Mouse (Mus musculus) gastrocnemius, postnatal 10 days (tissue): ENCODE results near the gene Srgap2. TPM values are rescaled to one million over a fixed set of nuclear protein-coding genes. Genes with fewer than 3 reads are reported as not detected.

Source experiments
- DNase-seq: peaks from one replicate; pipeline ENCODE4 v3.0.0; 2021; ENCODE audit warnings: mixed read lengths
- total RNA-seq, 2 experiments: library from RNA; stranded (reverse); gene quantifications; 2 replicates each; pipeline ENCODE4 v1.2.3; 2021

Srgap2 gene
- total RNA-seq, 2 experiments from 2014 or later, result 43.7 to 53.7 TPM

DNA sequence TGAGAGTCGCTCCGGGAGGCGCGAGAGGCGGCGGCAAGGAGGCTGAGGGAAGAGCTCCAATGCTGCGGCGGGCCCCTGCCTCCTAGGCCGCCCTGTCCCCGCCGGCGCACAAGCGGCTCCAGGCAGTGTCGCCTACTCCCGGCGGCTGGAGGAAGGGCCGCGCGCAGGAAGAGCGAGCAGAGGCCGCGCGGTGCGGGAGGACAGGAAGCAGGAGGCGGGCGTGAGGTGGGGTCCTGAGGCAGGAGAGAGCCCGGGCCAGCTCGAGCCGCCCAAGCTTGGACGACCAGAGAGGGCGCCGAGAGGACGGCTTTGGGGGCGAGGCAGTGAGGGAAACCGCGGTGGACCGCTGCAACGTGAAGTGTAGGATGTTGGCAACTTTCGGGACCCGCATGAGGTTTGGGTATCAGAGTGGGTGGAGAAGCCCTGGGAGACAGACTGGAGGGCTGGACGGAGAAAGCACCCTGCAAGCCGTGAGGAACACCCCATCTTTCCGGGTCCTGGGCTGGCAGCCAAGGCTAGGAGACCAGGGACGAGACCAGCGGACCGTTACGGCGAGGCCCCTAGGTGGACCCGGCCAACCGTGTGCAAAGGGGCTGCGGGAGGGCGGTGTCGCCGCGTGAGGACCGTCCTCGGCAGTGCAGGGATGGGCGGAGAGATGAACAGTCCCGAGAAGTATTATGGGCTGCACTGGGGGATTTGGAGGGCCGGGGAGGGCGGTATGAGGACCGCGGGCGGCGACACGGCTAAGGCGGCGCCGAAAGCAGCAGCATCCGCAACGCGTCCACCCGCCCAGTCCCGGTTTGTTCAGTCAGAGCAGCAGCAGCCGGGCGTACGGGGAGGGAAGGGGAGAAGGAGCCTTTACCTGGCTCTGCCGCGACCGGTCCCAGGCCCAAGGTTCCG lies 531 bp downstream of the Srgap2 start:
- peak; percentile 76 for DNase-seq

DNA sequence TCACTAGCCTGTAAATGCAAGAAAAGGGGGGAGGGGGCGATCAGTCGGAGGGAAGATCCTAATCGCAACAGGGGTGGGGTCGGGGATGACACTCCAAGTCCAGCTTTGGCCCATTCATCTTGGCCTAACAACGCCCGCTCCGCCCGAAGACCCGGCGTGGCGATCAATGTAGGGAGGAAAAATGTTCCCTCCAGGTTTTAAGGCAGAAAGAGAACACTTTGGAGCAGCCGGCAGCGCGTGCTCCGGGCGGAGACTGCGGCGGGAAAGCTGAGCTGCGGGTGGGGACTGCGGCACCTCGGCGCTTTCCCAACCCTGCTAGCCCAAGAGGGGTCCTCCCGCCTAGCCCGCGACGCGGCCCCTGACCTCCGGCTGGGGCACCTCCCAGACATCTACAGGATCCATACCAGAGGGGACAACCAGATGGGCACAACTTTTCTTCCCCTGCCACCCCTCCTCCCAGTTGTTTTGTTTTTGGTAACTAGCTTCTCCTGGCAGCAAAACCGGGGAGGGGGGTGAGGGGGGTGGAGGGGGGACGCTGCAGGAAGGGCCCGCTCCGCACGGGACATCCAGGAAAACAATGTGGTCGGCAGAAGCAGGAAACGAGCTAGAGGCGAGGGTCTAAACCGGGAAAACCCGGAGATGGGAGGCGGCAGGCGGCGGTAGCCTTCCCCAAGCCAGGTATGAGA lies 1.4 kb downstream of the Srgap2 start:
- peak; percentile 40 for DNase-seq

DNA sequence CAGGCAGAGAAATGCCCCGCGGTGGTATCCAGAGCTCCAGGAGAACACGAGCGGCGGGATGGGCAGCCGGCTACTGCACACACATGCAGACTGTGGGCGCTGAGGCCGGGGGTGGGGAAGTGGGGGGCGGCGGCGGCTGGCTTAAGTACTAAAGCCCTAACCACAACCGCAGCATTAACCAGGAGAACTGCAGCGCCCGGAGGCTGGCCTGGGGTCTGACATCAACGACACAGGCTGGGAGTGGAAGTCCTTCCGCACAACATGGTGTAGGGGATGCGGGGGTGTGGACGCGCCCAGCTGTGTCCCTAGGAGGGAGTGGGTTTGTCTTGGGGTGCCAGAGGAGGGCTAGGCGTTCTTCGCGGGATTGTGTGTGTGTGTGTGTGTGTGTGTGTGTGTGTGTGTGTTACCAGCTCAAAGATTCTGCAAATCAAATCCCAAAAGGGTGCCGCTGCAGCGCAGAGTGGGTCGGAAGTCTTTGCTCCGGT lies 2.0 kb downstream of the Srgap2 start:
- peak; percentile 48 for DNase-seq

DNA sequence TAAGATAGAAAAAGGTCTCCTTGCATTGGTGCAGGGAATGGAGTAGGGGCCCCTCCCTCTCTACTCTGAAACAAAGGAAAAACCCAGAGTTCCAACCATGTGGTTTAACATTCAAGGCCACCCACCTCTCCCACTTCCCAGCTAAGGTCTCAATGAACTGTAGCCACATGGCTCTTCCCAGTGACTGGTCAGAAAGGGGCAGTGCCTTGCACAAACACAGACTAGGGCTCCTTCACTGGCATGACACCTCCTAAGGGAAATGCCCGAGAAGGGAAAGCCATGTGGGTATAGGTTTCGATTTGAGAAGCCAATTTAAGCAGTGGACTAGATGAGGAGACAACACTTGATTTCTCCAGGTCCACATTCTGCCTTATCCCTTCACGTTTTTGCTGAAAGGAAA lies 3.4 kb downstream of the Srgap2 start:
- no peak for DNase-seq

DNA sequence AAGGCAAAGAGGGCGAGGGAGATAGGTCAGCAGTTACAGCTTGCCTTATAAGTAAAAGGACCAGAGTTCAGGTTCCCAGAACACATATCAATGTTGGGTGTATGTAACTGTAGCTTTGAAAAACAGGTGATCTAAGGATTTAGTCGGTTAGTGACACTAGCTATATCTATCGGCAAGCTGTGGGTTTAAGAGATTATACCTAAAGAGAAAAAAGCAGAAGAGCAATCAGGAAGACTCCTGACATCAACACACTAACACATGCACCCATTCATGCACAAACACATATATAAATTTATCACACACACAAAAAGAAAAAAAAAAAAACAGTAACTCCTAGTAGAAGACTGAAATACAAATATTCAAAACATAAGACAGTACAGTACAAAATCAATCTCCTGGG lies 10.6 kb downstream of the Srgap2 start:
- no peak for DNase-seq

DNA sequence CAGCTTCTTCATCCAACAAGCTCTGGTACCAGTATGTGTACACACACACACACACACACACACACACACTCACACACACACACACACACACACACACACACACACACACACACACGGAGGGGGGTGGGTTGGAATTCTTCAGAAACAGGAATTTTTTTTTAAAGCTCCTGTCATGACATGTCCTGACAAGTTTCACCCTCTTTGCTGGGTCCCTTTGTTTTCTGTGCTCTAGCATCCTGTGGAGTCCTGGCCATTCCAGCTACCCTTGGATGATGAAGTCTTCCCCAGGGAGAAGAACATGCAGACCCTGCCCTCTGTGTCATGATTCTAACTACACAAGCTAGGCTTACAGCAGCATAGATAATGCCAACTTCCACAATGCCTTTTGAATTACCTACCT lies 13.0 kb downstream of the Srgap2 start:
- no peak for DNase-seq

DNA sequence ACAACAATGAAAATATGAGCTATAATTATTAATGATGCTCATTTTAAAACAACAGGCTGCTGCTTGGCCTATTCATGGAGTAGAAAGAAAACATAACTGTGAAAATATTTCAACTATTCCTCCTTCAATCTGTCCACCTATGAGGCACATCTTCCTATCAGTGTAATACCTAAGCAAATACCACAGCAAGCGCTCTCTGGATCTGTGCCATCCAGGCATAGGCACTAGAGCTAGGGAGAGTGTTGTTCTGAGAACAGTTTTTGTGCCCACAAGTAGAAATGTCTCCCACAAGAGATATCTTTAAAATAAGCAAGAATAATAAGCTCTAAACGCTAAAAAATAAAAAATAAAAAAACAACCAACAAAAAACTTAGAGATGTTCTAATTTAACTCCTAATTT lies 14.0 kb downstream of the Srgap2 start:
- no peak for DNase-seq

DNA sequence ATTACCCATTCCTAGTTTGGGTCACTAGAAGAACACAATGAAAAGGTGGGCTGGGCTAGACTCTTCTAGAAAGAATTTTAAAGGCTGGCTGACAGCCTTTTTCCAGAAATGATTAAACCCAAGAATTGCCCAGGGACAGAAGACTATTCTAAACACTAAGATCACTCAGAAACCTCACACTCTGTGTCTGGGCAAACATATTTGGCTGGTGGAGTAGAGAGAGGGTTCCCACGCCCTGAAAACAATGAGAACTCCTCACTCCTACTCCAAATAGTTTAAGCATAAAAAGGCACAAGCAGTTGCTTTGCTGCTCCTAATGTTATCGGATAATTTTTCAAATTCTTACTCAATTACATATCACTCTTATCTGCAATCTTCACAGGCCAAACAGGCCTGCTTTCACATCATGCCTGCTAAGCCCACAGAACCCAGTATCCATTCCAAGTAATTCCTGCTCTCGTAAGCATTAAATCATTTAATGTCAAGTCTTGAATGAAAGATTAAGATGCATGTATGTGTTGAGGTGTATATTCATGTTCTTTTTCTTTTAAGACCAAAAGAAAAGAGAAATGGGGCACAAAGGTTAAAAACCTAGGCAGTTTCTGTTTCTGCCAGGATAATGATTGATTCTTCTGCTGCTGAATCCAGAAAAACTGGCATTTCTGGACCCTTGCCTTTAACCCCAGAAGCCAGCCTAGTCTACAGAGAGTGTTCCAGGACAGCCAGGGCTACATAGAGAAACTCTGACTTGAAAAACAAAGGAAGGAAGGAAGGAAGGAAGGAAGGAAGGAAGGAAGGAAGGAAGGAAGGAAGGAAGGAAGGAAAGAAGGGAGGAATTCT lies 15.3 kb downstream of the Srgap2 start:
- no peak for DNase-seq

DNA sequence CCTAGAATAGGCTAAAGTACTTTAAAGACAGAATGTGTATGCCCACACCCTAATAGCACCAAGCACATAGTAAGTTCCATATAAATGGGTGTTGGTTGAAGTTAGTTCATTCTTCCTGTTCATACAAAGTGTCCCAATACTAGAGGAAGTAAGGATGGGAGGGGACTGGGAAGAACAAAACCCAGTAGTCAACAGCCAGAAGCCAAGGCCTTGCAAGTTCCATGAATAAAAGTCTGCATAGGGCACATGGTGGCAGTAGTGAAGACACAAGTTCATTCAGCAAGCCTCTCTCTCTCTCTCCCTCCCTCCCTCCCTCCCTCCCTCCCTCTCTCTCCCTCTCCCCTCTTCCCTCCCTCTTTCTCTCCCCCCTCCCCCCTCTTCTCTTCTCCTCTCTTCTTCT lies 16.0 kb downstream of the Srgap2 start:
- DNase-seq, result no peak

DNA sequence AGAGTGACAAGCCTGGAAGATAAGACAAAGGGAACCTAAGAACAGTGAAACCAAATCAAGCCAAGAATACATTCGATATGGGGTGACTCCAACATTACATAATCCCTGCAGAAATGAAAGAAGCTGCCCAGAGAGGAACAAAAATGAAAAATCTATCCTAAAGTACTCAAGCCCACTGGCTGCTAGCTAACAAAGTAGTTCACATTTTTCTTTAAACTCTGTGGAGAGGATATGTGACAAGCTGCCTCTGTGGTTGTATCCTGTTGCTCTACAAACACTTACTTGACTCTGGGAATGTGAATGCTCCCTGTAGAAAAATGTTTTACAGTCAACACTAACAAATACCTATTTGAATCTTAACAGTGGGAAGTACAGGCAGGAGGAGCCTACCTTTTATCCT lies 25.5 kb downstream of the Srgap2 start:
- DNase-seq, result no peak

DNA sequence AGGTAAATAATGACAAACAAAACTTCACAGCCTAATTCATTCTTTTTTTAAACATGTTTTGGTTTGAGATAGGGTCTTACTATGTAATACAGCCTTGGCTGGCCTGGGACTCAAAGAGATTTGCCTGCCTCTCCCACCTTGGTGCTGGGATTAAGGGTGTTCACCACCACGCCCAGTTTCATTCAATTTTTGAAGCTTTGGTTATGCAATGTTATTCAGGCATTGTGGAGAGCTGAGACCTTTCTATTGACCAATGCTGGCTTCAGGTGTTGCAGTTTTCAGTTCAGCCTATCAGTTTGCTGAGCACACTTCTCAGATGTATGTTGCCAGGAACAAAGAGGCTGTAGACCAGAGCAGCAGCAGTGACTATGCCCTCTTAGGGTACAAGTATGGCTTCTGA lies 28.9 kb downstream of the Srgap2 start:
- DNase-seq, result no peak

DNA sequence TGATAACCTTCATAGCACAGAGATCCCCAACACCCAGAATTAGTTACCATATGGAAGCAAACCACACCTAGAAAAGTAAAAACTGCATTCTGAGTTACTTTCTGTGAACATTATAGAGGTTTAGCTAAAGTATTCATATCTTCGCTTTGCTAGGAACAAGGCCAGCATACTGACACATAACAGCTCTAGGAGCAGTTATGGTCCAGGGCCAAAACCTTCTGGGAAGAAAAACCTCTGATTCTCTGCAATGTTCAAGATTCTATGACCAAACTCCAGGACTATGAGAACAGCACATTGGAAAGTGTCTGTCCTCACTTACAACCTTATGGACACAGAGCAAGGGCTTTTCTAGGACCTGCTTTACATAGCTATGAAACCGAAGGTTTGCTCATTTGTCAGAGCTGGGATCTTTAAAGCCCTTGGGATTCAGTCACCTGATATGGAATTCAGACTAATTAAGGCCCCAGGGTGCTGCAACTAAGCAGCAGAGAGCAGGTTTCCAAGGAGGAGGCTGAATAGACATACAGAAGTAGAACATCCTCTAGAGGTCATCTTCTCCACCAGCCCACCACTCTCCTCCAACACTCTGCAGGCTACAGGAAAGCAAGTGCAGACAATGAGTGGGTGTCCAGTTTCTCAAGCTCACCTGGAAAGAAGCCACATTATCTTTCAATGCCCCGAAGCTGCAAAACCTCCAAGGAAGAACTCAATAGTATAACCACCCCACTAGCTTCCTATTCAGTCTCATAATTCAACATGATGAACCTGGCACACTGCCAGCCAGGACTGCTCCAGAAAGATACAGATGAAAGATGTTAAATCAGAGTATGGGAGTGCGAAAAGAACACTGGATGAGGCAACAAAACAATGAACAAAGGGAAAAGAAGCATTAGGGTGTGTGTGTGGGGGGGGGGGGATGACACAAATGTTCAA lies 32.9 kb downstream of the Srgap2 start:
- DNase-seq, result peak; percentile 40

DNA sequence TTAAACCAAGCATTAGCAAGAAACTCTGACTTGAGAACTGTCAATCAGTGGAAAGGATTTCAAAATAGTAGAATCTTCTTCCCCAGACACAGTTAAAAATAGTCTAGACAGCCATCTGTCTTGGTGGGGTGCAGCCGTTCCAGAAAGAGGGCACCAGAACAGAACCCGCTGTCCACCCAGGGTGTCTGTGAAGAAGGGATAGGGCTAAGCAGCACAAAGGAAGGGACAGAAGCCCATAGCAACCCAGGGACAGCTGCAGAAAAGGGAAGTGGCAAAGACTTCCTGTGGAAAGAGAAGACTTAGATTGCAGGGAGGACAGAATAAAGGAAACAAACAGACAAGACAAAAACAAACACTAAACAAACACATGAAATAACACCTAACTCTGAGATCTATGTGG lies 34.8 kb downstream of the Srgap2 start:
- no peak for DNase-seq

DNA sequence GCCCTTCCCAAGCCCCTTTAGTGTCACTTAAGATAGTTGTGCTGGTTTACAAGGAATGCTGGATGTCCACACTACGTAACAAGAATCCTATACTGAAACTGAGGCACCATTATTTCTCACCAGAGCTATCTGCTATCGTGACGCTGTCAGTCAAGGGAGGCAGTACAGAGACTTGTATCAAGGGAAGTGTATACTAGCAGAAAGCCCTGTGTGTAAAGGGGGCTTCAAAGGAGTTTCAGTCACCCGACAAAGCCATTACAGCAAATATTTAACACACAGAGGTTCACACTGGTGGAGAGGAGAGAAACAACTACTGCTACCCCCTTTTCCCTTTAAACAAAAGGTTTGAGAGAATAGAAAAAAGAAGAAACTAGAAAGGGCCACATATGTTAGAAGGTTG lies 35.6 kb downstream of the Srgap2 start:
- DNase-seq, result no peak

DNA sequence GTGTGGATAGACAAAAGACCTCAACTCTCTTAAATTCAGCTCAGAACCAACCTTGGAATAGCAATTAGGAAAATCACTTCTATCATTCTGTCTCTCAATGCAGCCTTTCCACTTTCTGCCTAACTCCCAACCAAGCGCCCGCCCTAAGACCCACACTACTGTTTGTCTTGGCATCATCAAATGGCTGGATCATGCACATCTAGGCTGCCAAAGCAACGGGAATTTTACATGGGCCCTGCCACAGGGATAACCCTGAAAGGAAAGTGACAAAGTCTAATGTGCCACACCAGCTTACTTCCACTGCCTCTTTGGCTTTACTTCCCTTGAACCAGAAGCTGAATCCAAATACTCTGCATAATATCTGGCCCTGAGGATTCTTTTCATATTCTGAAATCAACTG lies 37.8 kb downstream of the Srgap2 start:
- no peak for DNase-seq

DNA sequence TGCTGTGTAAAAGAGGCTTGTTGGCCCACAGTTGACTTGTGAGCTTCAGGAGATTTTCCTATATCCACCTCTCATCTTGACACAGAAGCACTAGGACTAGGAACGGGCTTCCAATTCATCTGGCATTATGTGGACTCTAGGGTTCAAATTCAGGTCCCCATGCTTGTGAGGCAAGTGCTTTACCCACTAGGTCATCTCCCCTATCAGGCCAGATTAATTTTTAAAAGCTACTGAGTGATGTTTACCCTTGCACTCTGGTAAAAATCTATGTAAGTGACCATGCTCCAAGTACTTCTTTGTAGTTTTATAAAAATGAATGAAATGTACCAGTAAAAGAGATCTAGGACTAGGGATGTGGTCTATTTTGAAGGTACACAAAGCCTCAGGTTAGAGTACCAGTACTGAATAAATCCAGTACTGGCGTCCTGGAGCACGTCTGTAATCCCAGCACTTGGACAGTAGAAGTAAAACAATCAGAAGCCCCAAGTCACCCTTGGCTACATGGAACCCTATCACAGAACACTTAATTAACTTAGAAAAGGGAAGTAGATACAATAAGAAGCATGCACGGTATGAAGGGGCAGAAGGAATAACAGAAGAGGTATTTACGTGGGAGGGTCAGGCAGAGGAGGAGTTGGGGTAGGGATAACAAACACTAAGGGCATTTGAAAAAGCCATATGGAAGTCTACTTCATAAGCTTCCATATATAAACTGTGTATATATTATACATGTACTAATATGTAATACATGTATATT lies 40.9 kb downstream of the Srgap2 start:
- DNase-seq, result no peak

DNA sequence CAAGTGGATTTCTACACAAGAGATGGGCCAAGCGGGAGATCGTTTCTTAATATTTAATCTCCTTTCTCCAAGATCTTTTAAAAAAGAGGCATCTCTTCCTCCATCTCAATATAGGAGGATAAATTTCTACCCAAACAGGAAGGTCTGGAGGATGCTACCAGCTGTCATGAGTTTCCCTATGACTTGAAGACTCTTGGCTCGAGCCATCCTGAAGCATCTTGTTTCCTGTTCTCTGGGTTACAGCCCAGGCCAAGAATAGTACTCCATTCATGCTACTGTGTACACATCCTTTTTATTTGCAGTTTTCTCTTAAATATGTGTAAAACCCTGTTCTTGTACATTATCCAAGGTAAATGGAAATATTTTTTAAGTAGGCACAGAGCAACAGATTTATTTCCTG lies 44.9 kb downstream of the Srgap2 start:
- DNase-seq, result no peak

DNA sequence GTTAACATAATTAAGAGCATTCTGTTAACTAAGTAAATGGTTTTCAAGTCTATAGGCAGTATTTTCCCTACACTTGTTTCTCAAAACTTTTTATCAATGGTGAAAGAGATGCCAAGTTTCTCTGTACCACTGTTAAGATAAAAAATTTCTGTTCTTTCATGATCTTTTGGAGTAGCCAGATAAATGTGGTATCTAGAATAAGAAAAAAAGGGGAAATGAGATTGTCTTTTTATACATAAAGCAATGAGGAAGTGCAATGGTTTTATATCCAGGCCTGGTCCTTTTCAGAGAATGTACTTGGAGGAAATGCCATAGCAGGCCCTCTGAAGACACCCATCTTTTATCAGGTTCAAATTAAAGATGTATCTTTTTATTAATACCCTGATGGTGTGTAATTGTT lies 45.8 kb downstream of the Srgap2 start:
- no peak for DNase-seq

DNA sequence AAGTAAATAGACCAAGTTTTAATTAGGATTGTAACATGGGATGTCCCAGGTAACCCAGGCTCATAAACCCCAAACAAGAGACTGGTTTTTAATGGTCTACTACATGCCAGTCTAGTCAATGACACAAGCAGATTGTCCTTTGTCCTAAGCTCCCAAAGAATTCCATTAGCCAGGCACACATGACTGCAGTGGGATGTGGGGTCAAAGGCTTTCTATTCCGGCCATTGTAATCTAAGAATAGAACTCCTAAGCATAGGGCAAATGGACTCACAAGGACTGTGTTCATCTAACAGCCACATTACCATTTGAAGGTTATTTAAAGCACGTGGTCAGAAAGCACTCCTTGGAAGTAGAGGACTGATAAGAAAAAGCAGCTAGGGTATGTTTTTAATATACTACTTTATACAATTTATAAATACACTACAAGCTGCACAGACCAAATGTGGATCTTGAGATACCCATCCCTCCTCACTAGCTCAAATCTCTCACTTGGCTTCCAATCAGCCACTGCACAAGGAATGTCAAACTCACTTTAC lies 48.3 kb downstream of the Srgap2 start:
- no peak for DNase-seq

DNA sequence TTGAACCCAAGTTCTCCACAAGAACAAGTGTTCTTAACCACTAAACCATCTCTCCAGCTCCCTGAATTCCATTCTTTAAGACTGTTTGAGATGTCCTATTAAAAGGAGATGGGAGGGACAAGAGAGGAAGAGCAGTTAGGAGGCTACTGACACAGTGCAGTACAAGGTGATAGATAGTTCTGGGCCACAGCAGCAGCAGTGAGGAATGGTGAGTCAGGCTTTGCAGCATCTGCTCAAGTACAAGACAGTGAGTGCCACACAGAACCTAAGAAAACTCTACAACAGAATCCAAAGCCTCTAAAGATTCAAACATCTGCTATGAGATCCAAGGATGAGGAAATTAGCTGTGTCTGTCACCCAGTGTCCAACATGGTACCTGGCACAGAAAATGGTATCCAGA lies 51.8 kb downstream of the Srgap2 start:
- DNase-seq, result no peak
